Mouse (Mus musculus) forebrain, embryonic 16.5 days (tissue): ENCODE data around the gene Gm9918. TPM values are rescaled to one million over a fixed set of nuclear protein-coding genes. Genes with fewer than 3 reads are reported as not detected.

Experiments used
- ATAC-seq: fragments of 200-750 bp; cut with Nextera tagmentation; 2 replicates; pipeline ENCODE4 v1.8.0; 2017; ENCODE audit warnings: mild to moderate bottlenecking, moderate library complexity
- H3K27ac ChIP-seq: fragments of 300-500 bp; sonication (generic); 2 replicates; pipeline ENCODE4 v1.5.1; 2014; ENCODE audit warnings: low read length, control low read depth
- H3K27me3 ChIP-seq: fragments of 300-500 bp; sonication (generic); replicated peaks from 2 replicates; pipeline ENCODE4 v1.6.1; 2014; ENCODE audit warnings: low read length; ENCODE audit not compliant: control insufficient read depth, insufficient read depth
- H3K36me3 ChIP-seq: fragments of 300-500 bp; sonication (generic); 2 replicates; pipeline ENCODE4 v1.6.1; 2014; ENCODE audit not compliant: control insufficient read depth, insufficient read depth
- H3K4me1 ChIP-seq: fragments of 300-500 bp; sonication (generic); replicated peaks from 2 replicates; pipeline ENCODE4 v1.6.1; 2014; ENCODE audit warnings: low read length; ENCODE audit not compliant: control insufficient read depth, insufficient read depth
- H3K4me2 ChIP-seq: fragments of 300-500 bp; sonication (generic); 2 replicates; pipeline ENCODE4 v1.6.1; 2014; ENCODE audit warnings: mild to moderate bottlenecking, low read length, control low read depth
- H3K4me3 ChIP-seq: fragments of 300-500 bp; sonication (generic); replicated peaks from 2 replicates; pipeline ENCODE4 v1.5.1; 2014; ENCODE audit warnings: mild to moderate bottlenecking, low read length, control low read depth
- H3K9ac ChIP-seq: fragments of 300-500 bp; sonication (generic); replicated peaks from 2 replicates; pipeline ENCODE4 v1.6.1; 2014; ENCODE audit warnings: low read depth, low read length, control low read depth
- H3K9me3 ChIP-seq: fragments of 300-500 bp; sonication (generic); 2 replicates; pipeline ENCODE4 v1.6.1; 2016; ENCODE audit warnings: low read length; ENCODE audit not compliant: control insufficient read depth
- WGBS: fragments of 180-500 bp; shearing (Covaris S2); extraction: QIAGEN DNeasy Blood & Tissue Kit; methylation state at CpG from one replicate; pipeline ENCODE4 v1.1.7; 2014; 5-methylcytosine and 5-hydroxymethylcytosine counted together
- polyA plus RNA-seq: library from polyadenylated mRNA; unstranded; fragments of >200 nt; fragmentation: Nextera tagmentation; extraction: Ambion mirVana; gene quantifications from 2 replicates; pipeline ENCODE4 v1.2.1, GENCODE M21; 2015

The Gm9918 gene
- polyA plus RNA-seq, 1 experiment from 2014 or later = not detected

- H3K9ac ChIP-seq = no peak overlapping the region
- H3K27ac ChIP-seq = no peak overlapping the region
- H3K4me1 ChIP-seq = no peaks in the 10 kb centered on the region
- ATAC-seq = no peak
- no peak overlapping the region for H3K4me2 ChIP-seq
- H3K36me3 ChIP-seq = no peaks in the 10 kb centered on the region; the same call in 1 of the 2 replicates
- no peaks in the 10 kb centered on the region for H3K9me3 ChIP-seq
- no peak overlapping the region for H3K4me3 ChIP-seq
- H3K27me3 ChIP-seq = no peaks in the 10 kb centered on the region
Measured at GRCm38 (mm10) chr15:102311489-102311888, 41.1 kb downstream of the Gm9918 start.

- Histone ChIP-seq H3K9ac (no peak overlapping the region), H3K27me3 (no peaks in the 10 kb centered on the region), H3K36me3 (no peaks in the 10 kb centered on the region), H3K4me2 (no peak overlapping the region), H3K27ac (no peak overlapping the region), H3K4me1 (no peaks in the 10 kb centered on the region), H3K4me3 (no peak overlapping the region), H3K9me3 (no peaks in the 10 kb centered on the region)
- WGBS = 89% methylated on average over 8 of the region's 8 CpGs
- no peak for ATAC-seq
Measured at GRCm38 (mm10) chr15:102315292-102315691, 44.9 kb downstream of the Gm9918 start.

DNA sequence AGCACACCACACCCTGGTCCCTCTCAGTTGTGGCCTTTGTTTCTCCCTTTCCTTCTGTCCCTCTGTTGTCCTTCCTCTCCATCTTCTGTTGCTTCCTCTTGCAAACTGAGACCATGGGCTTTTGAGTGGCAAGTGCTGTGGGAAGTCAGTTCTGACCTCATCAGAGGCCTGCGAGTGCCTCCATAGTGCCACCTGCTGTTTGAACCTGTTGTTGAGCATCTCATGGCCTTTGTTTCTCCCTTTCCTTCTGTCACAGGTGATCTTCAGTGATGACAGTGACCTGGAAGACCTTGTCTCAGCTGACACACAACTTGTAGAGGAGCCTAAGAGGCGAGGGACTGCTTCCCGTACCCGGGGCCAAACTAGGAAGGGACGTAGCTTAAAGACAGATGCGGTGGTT lies 45.9 kb downstream of the Gm9918 start:
- no peak; the same call in 1 of the 2 replicates for ATAC-seq

More for the DNA sequence above, 45.9 kb downstream of the Gm9918 start:
- no peak overlapping the region for H3K27ac ChIP-seq
- H3K4me1 ChIP-seq = no peaks in the 10 kb centered on the region
- H3K9me3 ChIP-seq = no peaks in the 10 kb centered on the region
- H3K36me3 ChIP-seq = no peaks in the 10 kb centered on the region
- no peaks in the 10 kb centered on the region for H3K27me3 ChIP-seq
- H3K4me2 ChIP-seq = no peak overlapping the region
- WGBS = 90% methylated on average over 6 of the region's 6 CpGs
- H3K9ac ChIP-seq = no peak overlapping the region
- no peak overlapping the region for H3K4me3 ChIP-seq

Other genes starting within 250 kb of the Gm9918 start
- gene Krt18, start 242.4 kb upstream of the Gm9918 start, polyA plus RNA-seq = 4.4 TPM in 2 replicates
- gene Eif4b, start 196.8 kb upstream of the Gm9918 start, polyA plus RNA-seq = 109 and 117 TPM in 2 replicates
- 6.9 and 7.7 TPM in 2 replicates for gene Tns2, start 170.2 kb upstream of the Gm9918 start, polyA plus RNA-seq
- gene Spryd3, start 134.3 kb upstream of the Gm9918 start, polyA plus RNA-seq = 48.2 and 56.4 TPM in 2 replicates
- gene Igfbp6, start 126.2 kb upstream of the Gm9918 start, polyA plus RNA-seq = 2.2 and 2.4 TPM in 2 replicates
- gene Soat2, start 120.0 kb upstream of the Gm9918 start, polyA plus RNA-seq = not detected in 2 replicates
- gene Zfp740, start 67.3 kb upstream of the Gm9918 start, polyA plus RNA-seq = 84.6 and 93.4 TPM in 2 replicates
- 37.8 and 39.6 TPM in 2 replicates for gene Csad, start 65.8 kb upstream of the Gm9918 start, polyA plus RNA-seq
- gene Itgb7, start 38.6 kb upstream of the Gm9918 start, polyA plus RNA-seq = 0.73 and 1.0 TPM in 2 replicates
- gene Rarg, start 13.0 kb upstream of the Gm9918 start, polyA plus RNA-seq = 6.4 and 8.0 TPM in 2 replicates
- gene Mfsd5, start 8.9 kb downstream of the Gm9918 start, polyA plus RNA-seq = 50.6 and 52.8 TPM in 2 replicates
- 10.9 and 11.7 TPM in 2 replicates for gene Espl1, start 25.7 kb downstream of the Gm9918 start, polyA plus RNA-seq
- 429 and 443 TPM in 2 replicates for gene Pfdn5, start 55.6 kb downstream of the Gm9918 start, polyA plus RNA-seq
- 105 and 111 TPM in 2 replicates for gene Myg1, start 61.1 kb downstream of the Gm9918 start, polyA plus RNA-seq
- gene Aaas, start 80.2 kb downstream of the Gm9918 start, polyA plus RNA-seq = 42.0 and 44.7 TPM in 2 replicates
- gene Sp7, start 96.6 kb downstream of the Gm9918 start, polyA plus RNA-seq = 0.38 and 1.1 TPM in 2 replicates
- 5.0 and 5.9 TPM in 2 replicates for gene Sp1, start 135.6 kb downstream of the Gm9918 start, polyA plus RNA-seq
- gene Amhr2, start 174.8 kb downstream of the Gm9918 start, polyA plus RNA-seq = 0.32 and 0.58 TPM in 2 replicates
- gene Prr13, start 188.5 kb downstream of the Gm9918 start, polyA plus RNA-seq = 79.0 and 80.9 TPM in 2 replicates
- gene Pcbp2, start 200.0 kb downstream of the Gm9918 start, polyA plus RNA-seq = 144 and 149 TPM in 2 replicates
- 17.3 and 22.2 TPM in 2 replicates for gene Gm10337, start 233.2 kb downstream of the Gm9918 start, polyA plus RNA-seq
- 58.7 and 69.5 TPM in 2 replicates for gene Map3k12, start 246.5 kb downstream of the Gm9918 start, polyA plus RNA-seq
- 97.2 and 114 TPM in 2 replicates for gene Tarbp2, start 247.6 kb downstream of the Gm9918 start, polyA plus RNA-seq